Mouse (Mus musculus) cerebellum, adult 11-12 months (tissue): ENCODE measurements around the gene Gm11020.
"Not testable (repeated sequence)": the region's sequence is repeated elsewhere in the genome, so short reads cannot be mapped to it uniquely, and the experiment has no call there.

Experiments
- DNase-seq: peaks from one replicate; pipeline ENCODE4 v3.0.0; 2022

Gene Gm11020

GRCm38 (mm10) chr8:104321267-104321666 lies at the start of gene Gm11020:
Gm11020 (plus strand) TSS chr8:104321567.
- DNase-seq, result not testable (repeated sequence)

DNA sequence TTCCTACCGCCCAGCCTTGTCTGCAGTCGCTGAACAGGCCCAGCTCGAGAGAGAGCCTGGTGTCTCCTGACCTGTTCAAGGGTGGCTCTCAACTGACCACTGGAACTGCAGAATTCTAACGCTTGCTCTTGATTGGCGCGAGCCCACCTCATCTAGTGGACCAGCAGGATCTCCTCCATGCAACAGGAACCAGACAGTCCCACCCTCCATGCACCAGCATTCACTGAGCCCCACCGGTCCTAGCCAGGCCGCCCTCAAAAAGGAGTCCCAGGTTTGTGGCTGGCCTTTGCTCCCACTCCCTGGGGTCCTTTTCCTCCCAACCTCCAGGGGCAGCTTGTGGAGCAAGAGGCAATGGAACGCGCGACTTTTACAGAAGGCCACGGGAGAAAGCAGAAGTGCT lies 28.3 kb upstream of the Gm11020 start, which contains the start of gene Cmtm2a:
Gene Cmtm2a, minus strand, starts transcription at position 101 of the 400 bp plus-strand sequence.
- DNase-seq, result not testable (repeated sequence)

- no peak for DNase-seq
Measured at GRCm38 (mm10) chr8:104294396-104294795, 27.0 kb upstream of the Gm11020 start.

GRCm38 (mm10) chr8:104301577-104301976 lies 19.8 kb upstream of the Gm11020 start:
- DNase-seq, result not testable (repeated sequence)

GRCm38 (mm10) chr8:104302536-104302935 lies 18.8 kb upstream of the Gm11020 start:
- DNase-seq, result not testable (repeated sequence)

- no peak for DNase-seq
Measured at GRCm38 (mm10) chr8:104304962-104305361, 16.4 kb upstream of the Gm11020 start.

- not testable (repeated sequence) for DNase-seq
Measured at GRCm38 (mm10) chr8:104308341-104308740, 13.0 kb upstream of the Gm11020 start.

DNA sequence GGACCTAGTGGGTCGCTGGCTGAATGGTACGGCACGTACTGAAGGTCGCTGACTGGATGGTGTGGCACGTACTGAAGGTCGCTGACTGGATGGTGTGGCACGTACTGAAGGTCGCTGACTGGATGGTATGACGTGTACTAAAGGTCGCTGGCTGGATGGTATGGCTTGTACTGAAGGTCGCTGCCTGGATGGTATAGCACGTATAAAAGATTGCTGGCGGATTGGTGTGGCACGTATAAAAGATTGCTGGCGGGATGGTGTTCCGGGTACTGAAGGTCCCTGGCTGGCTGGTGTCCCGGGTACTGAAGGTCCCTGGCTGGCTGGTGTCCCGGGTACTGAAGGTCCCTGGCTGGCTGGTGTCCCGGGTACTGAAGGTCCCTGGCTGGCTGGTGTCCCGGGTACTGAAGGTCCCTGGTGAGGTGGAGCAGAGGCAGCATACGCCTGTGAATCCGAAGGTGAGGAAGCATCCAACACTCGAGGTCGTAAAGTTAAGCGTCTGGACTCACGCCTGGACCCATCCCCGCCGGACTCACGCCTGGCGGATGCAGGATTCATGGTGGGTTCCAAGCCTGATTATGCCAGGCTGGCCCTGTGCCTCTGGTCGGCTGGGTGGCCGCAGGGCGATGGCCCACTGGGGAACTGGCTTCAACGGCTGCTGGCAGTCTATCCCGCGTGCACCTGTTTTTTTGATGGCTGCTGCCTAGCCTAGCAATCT lies 11.8 kb upstream of the Gm11020 start, which contains the start of the genes Gm45711 and Cmtm1:
Gene Gm45711, minus strand, starts transcription at position 641 of the 715 bp plus-strand sequence.
Gene Cmtm1, minus strand, starts transcription at position 705 of the 715 bp plus-strand sequence.
- peak; percentile 48 for DNase-seq

- not testable (repeated sequence) for DNase-seq
Measured at GRCm38 (mm10) chr8:104312023-104312422, 9.3 kb upstream of the Gm11020 start.

DNA sequence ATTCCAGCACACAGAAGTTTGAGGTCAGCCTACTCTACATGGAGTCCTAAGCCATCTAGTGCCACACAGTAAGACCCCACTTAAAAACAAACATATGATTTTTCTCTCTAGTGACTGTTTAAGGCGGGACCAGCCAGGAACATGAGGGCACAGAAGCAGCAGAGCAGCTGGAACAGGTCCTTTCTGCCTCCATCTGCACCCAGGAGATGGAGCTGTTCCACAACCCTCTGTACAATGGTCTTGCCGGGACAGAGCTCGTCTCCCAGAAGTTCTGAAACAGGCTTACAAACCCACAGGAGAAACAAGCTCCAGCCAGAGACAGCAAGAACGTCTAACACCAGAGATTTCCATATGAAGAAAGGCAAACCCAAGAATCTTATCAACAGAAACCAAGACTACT lies 8.1 kb upstream of the Gm11020 start:
- no peak for DNase-seq

GRCm38 (mm10) chr8:104321930-104322329 lies 563 bp downstream of the Gm11020 start, which contains the start of gene Cmtm2b:
Cmtm2b (plus strand) TSS chr8:104322230.
- DNase-seq, result not testable (repeated sequence)

DNA sequence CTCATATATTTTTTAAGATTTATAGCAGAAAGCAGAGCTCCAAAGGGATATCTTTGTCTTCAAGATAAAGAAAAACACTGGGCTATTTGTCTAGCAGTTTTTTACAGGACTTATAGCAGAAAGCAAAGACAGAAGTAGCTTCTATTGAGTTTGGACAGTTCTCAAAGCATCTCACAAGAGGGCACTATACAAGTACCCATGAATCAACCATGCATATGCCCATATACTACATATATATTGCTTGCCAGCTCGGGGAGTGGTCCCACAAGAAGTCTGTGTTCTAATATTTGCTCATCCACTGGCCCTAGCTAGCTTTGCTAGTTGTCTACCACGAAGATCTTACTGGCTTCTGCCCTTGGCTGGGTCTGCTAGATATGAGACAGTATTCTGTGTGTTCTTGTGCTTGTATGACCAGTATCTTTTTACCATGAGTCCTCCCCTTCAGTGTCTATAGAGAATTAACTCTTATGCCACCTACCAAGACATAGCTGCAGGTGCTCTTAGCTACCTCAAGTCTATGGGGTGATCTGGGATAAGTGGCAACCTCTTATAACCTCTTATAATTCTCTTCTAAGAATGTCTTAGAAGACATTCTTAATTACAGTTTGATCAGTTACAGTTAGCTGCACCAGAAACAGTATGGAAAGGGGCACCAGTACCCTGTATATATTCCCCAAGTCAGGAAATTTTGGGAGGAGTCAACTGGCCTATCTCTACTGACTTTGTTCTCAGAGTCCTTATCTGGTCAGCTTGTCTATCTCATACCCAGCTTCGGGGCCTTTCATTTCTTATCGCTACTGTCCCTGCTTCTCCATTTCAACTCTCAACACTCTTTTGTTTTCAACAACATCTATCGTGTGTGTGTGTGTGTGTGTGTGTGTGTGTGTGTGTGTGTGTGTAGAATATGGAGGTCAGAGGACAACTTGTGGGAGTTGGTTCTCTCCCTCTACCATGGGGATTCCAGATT lies 11.6 kb downstream of the Gm11020 start:
- no peak for DNase-seq

DNA sequence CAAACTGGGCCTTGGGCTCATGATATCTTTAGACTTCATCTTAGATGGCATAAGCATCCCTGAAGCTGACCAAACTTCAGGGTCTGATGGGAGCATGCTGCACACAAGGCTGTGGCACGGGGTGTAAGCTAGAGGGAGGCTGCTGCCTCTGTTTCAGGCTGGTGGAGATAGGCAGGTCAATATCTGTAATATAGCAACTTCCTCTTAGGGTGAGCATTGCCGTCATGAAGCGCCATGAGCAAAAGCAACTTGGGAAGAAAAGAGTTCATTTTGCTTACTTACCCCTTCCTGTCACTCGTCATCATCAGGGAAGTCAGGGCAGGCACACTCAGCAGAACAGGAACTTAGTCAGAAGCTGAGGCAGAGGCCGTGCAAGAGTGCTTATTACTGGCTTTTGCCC lies 12.4 kb downstream of the Gm11020 start:
- DNase-seq, result no peak

- DNase-seq, result no peak
Measured at GRCm38 (mm10) chr8:104334196-104334595, 12.8 kb downstream of the Gm11020 start.

GRCm38 (mm10) chr8:104336806-104337205 lies 15.4 kb downstream of the Gm11020 start:
- no peak for DNase-seq

DNA sequence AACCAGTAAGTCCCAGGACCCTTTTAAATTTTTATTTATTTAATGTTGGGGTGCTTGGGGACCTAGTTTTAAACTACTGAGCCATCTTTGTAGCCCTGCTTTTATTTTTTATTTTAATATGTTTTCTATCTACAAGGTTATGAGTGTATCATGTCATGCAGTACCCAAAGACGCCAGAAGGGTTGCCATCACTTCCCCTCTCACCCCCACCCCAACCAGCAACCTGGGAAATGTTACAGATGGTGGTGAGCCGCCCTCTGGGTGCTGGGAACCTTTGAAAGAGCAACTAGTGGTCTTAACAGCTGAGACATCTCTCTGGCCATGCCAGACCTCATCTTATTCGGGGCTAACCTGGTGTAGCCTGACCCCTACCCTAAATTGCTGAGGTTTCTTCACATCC lies 16.5 kb downstream of the Gm11020 start:
- no peak for DNase-seq

DNA sequence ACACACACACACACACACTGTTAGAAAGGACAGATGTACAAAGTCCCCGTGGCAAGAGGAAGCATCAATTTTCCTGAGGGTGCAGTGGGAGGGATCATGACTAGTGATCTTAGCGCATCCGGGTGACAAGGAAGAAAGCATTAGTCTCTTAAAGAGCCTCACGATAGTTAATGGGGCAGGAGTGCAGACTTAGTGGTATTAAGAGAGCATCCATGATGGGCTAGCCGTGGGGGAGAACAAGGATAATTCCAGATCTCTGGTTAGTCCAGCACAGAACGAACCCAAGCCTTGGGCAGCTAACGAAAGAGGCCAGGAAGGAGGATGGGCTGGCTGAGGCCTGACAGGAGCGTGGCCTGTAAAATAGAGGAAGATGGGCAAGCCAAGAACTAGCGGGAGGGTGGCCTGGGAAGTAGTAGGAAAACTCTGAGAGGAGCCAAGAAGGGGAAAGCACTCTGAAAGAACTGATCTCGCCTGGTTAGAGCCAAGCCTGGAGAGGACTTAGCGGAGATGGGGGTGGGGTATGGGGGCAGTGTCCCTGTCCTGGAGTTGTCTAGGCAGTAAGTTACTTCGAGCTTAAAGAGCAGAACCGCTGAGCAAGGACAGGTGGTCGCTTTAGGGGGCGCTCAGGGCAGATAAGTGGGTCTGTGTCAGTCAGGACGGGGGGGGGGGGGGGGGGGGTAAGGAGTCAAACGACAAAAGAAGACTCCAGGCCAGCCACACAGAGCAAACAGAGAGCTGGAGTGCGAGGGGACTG lies 18.0 kb downstream of the Gm11020 start, which contains the start of gene Cmtm3:
Gene Cmtm3, plus strand, starts transcription at position 182 of the 754 bp plus-strand sequence.
- no peak for DNase-seq

GRCm38 (mm10) chr8:104339983-104340232 lies 18.5 kb downstream of the Gm11020 start:
- DNase-seq, result no peak

DNA sequence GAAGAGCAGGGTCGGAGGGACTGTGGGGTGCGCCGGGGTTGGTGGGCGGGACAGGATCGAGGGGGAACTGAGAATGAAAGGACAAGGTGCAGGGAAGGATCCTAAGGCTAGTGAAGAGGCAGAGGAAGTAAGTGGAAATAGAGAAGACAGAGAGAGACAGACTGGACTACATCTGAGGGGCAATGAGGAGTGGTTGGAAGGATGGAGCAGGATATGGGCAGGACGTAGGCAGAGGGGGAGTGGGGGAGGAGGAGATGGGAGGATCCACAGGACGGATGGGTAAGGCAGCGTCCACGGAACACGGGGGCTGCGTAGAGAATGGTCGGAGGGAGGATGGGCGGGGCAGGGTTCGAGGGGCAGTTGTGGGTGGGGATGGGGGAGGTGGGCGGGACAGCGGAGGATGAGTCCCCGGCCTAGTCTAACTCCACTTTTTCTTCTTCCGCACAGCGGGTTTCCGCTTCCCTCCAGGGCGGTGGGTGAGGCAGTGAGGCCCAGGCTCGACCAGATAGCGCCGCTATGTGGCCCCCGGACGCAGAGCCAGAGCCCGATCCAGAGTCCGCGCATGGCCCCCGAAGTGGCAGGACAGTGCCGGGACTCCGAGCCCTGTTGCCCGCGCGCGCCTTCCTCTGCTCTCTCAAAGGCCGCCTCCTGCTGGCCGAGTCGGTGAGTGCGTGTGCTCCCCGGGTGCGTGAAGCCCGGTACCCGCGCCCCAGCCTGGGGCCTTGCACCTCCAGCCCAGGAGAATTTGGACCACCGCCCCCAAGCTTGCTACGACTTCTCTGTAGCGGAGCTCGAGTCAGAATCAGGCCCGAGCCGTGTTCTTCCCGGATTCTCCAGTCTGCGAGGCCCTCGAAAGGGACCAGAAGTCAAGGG lies 19.1 kb downstream of the Gm11020 start:
- DNase-seq, result peak; percentile 40

GRCm38 (mm10) chr8:104341106-104341561 lies 19.8 kb downstream of the Gm11020 start:
- peak; percentile 42 for DNase-seq

GRCm38 (mm10) chr8:104341678-104342077 lies 20.3 kb downstream of the Gm11020 start:
- no peak for DNase-seq

GRCm38 (mm10) chr8:104342426-104342825 lies 21.1 kb downstream of the Gm11020 start:
- no peak for DNase-seq
